Mouse (Mus musculus): ENCODE measurements around the gene Cul4a.

The Cul4a gene

GRCm38 (mm10) chr8:13180408-13180807 is 75.0 kb downstream of the Cul4a start:
- 61% methylated on average over 9 of the region's 9 CpGs for WGBS

- WGBS = 71% methylated on average over 18 of the region's 18 CpGs
Measured at GRCm38 (mm10) chr8:13180911-13181690, 75.7 kb downstream of the Cul4a start.

- 35% methylated on average over 2 of the region's 2 CpGs for WGBS
Measured at GRCm38 (mm10) chr8:13181691-13181976, 76.2 kb downstream of the Cul4a start.

GRCm38 (mm10) chr8:13186819-13187218 is 81.4 kb downstream of the Cul4a start:
- 88% methylated on average over 8 of the region's 8 CpGs for WGBS

GRCm38 (mm10) chr8:13187229-13187628 is 81.8 kb downstream of the Cul4a start:
- 87% methylated on average over 9 of the region's 9 CpGs for WGBS

GRCm38 (mm10) chr8:13187638-13188037 is 82.2 kb downstream of the Cul4a start:
- WGBS = 73% methylated on average over 7 of the region's 7 CpGs

- WGBS = 90% methylated on average over 13 of the region's 13 CpGs
Measured at GRCm38 (mm10) chr8:13188052-13188555, 82.7 kb downstream of the Cul4a start.

GRCm38 (mm10) chr8:13188857-13189256 is 83.4 kb downstream of the Cul4a start:
- WGBS = 89% methylated on average over 1 of the region's 1 CpGs

GRCm38 (mm10) chr8:13190235-13190634 is 84.8 kb downstream of the Cul4a start:
- WGBS = 88% methylated on average over 8 of the region's 8 CpGs

GRCm38 (mm10) chr8:13194818-13195217 is 89.4 kb downstream of the Cul4a start:
- WGBS = 50% methylated on average over 10 of the region's 10 CpGs

- 91% methylated on average over 5 of the region's 5 CpGs for WGBS
Measured at GRCm38 (mm10) chr8:13197493-13197892, 92.1 kb downstream of the Cul4a start.
